8 mouse cellular contexts compared by ENCODE assay signal in the genomic region with DNA sequence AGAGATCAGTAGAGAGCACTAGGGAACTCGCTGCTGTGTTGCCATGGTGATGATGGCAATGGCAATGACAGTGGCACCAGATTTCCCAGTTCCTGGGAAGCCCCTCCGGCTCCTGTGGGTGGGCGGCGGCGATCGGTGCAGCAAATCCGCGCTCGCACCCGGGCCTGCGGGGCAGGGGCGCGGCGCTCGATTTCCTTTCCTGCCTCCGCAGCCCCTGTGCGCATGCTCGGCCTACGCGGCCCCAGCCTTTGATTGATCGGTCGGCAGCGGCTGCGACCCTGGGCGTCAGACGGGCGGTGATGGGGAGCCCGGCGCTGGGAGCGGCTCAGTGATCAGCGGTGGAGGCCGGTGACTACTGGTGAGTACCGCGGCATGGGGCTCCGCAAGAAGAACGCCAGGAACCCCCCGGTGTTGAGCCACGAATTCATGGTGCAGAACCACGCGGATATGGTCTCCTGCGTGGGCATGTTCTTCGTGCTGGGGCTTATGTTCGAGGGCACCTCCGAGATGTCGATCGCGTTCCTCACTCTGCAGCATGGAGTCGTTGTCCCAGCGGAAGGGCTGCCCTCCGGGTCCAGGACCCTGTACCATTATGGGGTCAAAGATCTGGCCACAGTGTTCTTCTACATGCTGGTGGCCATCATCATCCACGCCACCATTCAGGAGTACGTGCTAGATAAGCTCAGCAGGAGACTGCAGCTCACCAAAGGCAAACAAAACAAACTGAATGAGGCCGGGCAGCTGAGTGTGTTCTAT. TPM values are rescaled to one million over a fixed set of nuclear protein-coding genes. Genes with fewer than 3 reads are reported as not detected.
A peak's percentile ranks its signal among the peaks of the same experiment; 100 is the strongest.
DNase-seq lines count a peak whose midpoint lies in the region; ATAC-seq and TF ChIP-seq lines count a peak whose summit lies in the region.

A gene (plus strand): TSS at position 35 of the 756 bp plus-strand sequence.

- H3K9ac ChIP-seq in embryonic facial prominence, embryonic 12.5 days: peak within 1 kb of the TSS; percentile 61
- peak within 1 kb of the TSS; percentile 70 for H3K9ac ChIP-seq in heart, embryonic 16.5 days (ENCODE audit: low read length)
- H3K9ac ChIP-seq in liver, embryonic 16.5 days (ENCODE audit: low read depth, low read length): peak within 1 kb of the TSS; percentile 14; the same call in 1 of the 2 replicates

- no peak within 1 kb of the TSS for H3K27ac ChIP-seq in embryonic facial prominence, embryonic 12.5 days
- no peak within 1 kb of the TSS for H3K27ac ChIP-seq in heart, embryonic 16.5 days (ENCODE audit: low read length)
- H3K27ac ChIP-seq in liver, embryonic 16.5 days (ENCODE audit: low read length): no peak within 1 kb of the TSS

- peak; percentile 74 for DNase-seq in adrenal gland, postnatal 14 days
- DNase-seq in layer of hippocampus, adult 8-10 months (ENCODE audit: low spot score in 2 of 2): peak; percentile 73 to 82
- DNase-seq in ovary, postnatal 36 days (ENCODE audit: low spot score): peak; percentile 56

- no peaks in the 10 kb centered on the region for H3K79me3 ChIP-seq in C2C12 (ENCODE audit: low read depth)

- peak within 1 kb of the TSS; percentile 41 for H3K4me3 ChIP-seq in C2C12 (ENCODE audit: insufficient read depth, poor library complexity, severe bottlenecking)
- peak within 1 kb of the TSS; percentile 69 for H3K4me3 ChIP-seq in embryonic facial prominence, embryonic 12.5 days
- H3K4me3 ChIP-seq in heart, embryonic 16.5 days (ENCODE audit: low read length): peak within 1 kb of the TSS; percentile 72
- peak within 1 kb of the TSS; percentile 43 for H3K4me3 ChIP-seq in liver, embryonic 16.5 days (ENCODE audit: low read depth, low read length)

- peaks cover 7% of the 10 kb centered on the region for H3K79me2 ChIP-seq in C2C12 (ENCODE audit: control insufficient read depth, insufficient read depth)

- H3K27me3 ChIP-seq in C2C12 (ENCODE audit: control insufficient read depth, insufficient read depth, insufficient read length): no peaks in the 10 kb centered on the region
- no peaks in the 10 kb centered on the region for H3K27me3 ChIP-seq in embryonic facial prominence, embryonic 12.5 days
- H3K27me3 ChIP-seq in heart, embryonic 16.5 days (ENCODE audit: control insufficient read depth, insufficient read depth, low read length): no peaks in the 10 kb centered on the region
- H3K27me3 ChIP-seq in liver, embryonic 16.5 days (ENCODE audit: control insufficient read depth, insufficient read depth, low read depth, low read length): no peaks in the 10 kb centered on the region

- H3K36me3 ChIP-seq in C2C12 (ENCODE audit: control insufficient read depth, insufficient read depth): no peaks in the 10 kb centered on the region
- no peaks in the 10 kb centered on the region for H3K36me3 ChIP-seq in embryonic facial prominence, embryonic 12.5 days
- H3K36me3 ChIP-seq in heart, embryonic 16.5 days (ENCODE audit: control insufficient read depth, insufficient read depth): no peaks in the 10 kb centered on the region
- H3K36me3 ChIP-seq in liver, embryonic 16.5 days (ENCODE audit: control insufficient read depth, insufficient read depth): no peaks in the 10 kb centered on the region

- H3ac ChIP-seq in C2C12 (ENCODE audit: control insufficient read depth, insufficient read length, low read depth): peak within 1 kb of the TSS; percentile 73

- 4% methylated on average over 53 of the region's 53 CpGs for WGBS in embryonic facial prominence, embryonic 12.5 days
- WGBS in heart, embryonic 16.5 days: 4% methylated on average over 53 of the region's 53 CpGs
- WGBS in liver, embryonic 16.5 days (ENCODE audit: insufficient replicate concordance): 7% methylated on average over 53 of the region's 53 CpGs

- H3K9me3 ChIP-seq in embryonic facial prominence, embryonic 12.5 days: no peaks in the 10 kb centered on the region
- no peaks in the 10 kb centered on the region for H3K9me3 ChIP-seq in heart, embryonic 16.5 days (replicated peaks; ENCODE audit: control insufficient read depth, low read length)
- H3K9me3 ChIP-seq in liver, embryonic 16.5 days (replicated peaks; ENCODE audit: control insufficient read depth, low read length): no peaks in the 10 kb centered on the region

- H3K4me1 ChIP-seq in embryonic facial prominence, embryonic 12.5 days: peaks cover 11% of the 10 kb centered on the region; the same call in 1 of the 2 replicates
- 0 out of 2 replicates have a peak, but pooled peaks cover 3% of the 10 kb centered on the region for H3K4me1 ChIP-seq in heart, embryonic 16.5 days (ENCODE audit: control insufficient read depth, insufficient read depth, low read length)
- no peaks in the 10 kb centered on the region for H3K4me1 ChIP-seq in liver, embryonic 16.5 days (ENCODE audit: control insufficient read depth, low read depth, low read length)

- TF ChIP-seq CTCF in C2C12 (IDR thresholded peaks at IDR 0.05; ENCODE audit: control insufficient read depth, insufficient read depth, insufficient read length): no peak

- peak within 1 kb of the TSS; percentile 64 for H3K4me2 ChIP-seq in embryonic facial prominence, embryonic 12.5 days (replicated peaks)
- peak within 1 kb of the TSS; percentile 85 for H3K4me2 ChIP-seq in heart, embryonic 16.5 days (ENCODE audit: low read depth, low read length)
- peak within 1 kb of the TSS; percentile 54 for H3K4me2 ChIP-seq in liver, embryonic 16.5 days (ENCODE audit: low read depth, low read length)

- ATAC-seq in embryonic facial prominence, embryonic 12.5 days (ENCODE audit: insufficient number of reproducible peaks, insufficient read depth, low FRiP score, low TSS enrichment): peak; percentile 90
- peak; percentile 63 for ATAC-seq in heart, embryonic 16.5 days (replicated peaks; ENCODE audit: extremely low read depth, insufficient read depth, low FRiP score)
- ATAC-seq in liver, embryonic 16.5 days (ENCODE audit: low read depth): peak; percentile 39; the same call in 1 of the 2 replicates
- no peak for ATAC-seq in megakaryocyte-erythroid progenitor cell, adult 5-6 weeks (replicated peaks; ENCODE audit: low FRiP score, low TSS enrichment, poor library complexity, severe bottlenecking)

TF ChIP-seq in C2C12, 6 proteins besides CTCF, POLR2A, EP300 and RAD21:
- TF ChIP-seq MYOG (IDR thresholded peaks at IDR 0.05; ENCODE audit: control insufficient read depth, extremely low read depth, insufficient read length) (no peak), USF1 (IDR thresholded peaks at IDR 0.05; ENCODE audit: low read depth) (no peak), CEBPB (IDR thresholded peaks at IDR 0.05; ENCODE audit: low read depth) (no peak), MYOD1 (IDR thresholded peaks at IDR 0.05; ENCODE audit: control insufficient read depth, insufficient read length, low read depth) (no peak), FOSL1 (IDR thresholded peaks at IDR 0.05; ENCODE audit: insufficient read depth, low read length, poor library complexity, severe bottlenecking) (no peak), MAX (IDR thresholded peaks at IDR 0.05) (no peak)
TF ChIP-seq in C2C12: peak in this region for 0.

RNA-seq across cellular contexts. Expression of the gene that starts here (rescaled TPM):
- 4.9 TPM for polyA plus RNA-seq in C2C12 (2012; fragmentation: generic; extraction: Trizol)
- total RNA-seq in adrenal gland, postnatal 14 days (2021): 1.4 and 1.7 TPM in 2 replicates
- polyA plus RNA-seq in embryonic facial prominence, embryonic 12.5 days (2016; fragmentation: Nextera tagmentation; extraction: Ambion mirVana): 15.7 and 16.3 TPM in 2 replicates
- polyA plus RNA-seq in heart, embryonic 16.5 days (2015; fragmentation: Nextera tagmentation; extraction: Ambion mirVana): 2.4 and 2.5 TPM in 2 replicates
- total RNA-seq in layer of hippocampus, adult 8-10 months (2022): 10 to 100 TPM; 13.7 to 16.8 (median 15.9) TPM
- polyA plus RNA-seq in liver, embryonic 16.5 days (2015; fragmentation: Nextera tagmentation; extraction: Ambion mirVana): 0.18 and 0.25 TPM in 2 replicates
- total RNA-seq in megakaryocyte-erythroid progenitor cell, adult 5-6 weeks (2014; fragmentation: Nextera tagmentation): not detected in 2 replicates
- not detected in 2 replicates for total RNA-seq in megakaryocyte-erythroid progenitor cell, adult 5-6 weeks (2017)

Comparison
In these comparisons a context has a peak if more than half of its experiments do, and no peak if none do; other contexts are left out.
1. Peak in ATAC-seq, H3K4me3 ChIP-seq, H3K9ac ChIP-seq and H3K4me2 ChIP-seq in liver, embryonic 16.5 days; RNA of the gene not detected or under 1 TPM.
2. H3K9ac ChIP-seq: peak in every context shown above with its lines; median percentile 70 in heart, embryonic 16.5 days; 61 in embryonic facial prominence, embryonic 12.5 days; 14 in liver, embryonic 16.5 days.